Mouse (Mus musculus) Patski (cell line): ENCODE data around the gene Slc24a2. TPM values are rescaled to one million over a fixed set of nuclear protein-coding genes. Genes with fewer than 3 reads are reported as not detected.
A peak's percentile ranks its signal among the peaks of the same experiment; 100 is the strongest.

ENCODE experiments used
- ATAC-seq: fragments of 100-300 bp; one replicate; pipeline ENCODE4 v1.8.0; 2021
- CTCF ChIA-PET: fragments of 350-600 bp; sonication (Branson Sonifier 250); formaldehyde crosslinking; loops from one replicate; lab custom pipeline; 2022; ENCODE audit warnings: inconsistent platforms; lab: Charles Lee
- POLR2A ChIA-PET: fragments of 350-600 bp; sonication (Branson Sonifier 250); formaldehyde crosslinking; loops from one replicate; lab custom pipeline; 2022; ENCODE audit warnings: antibody characterized with exemption, inconsistent platforms; lab: Charles Lee
- DNase-seq: peaks from one replicate; pipeline ENCODE4 v3.0.0-alpha.2; 2011; ENCODE audit warnings: low read depth, low spot score
- H3K27me3 ChIP-seq: fragments of 371-371 bp; one replicate; pipeline ENCODE4 v1.5.1; 2021
- CTCF ChIP-seq: fragments of 100-300 bp; IDR thresholded peaks from one replicate; pipeline ENCODE4 v1.5.1; 2021
- in situ Hi-C: fragments of 300-500 bp; cut with MboI; formaldehyde crosslinking; loops from 3 replicates; pipeline ENCODE4 v1.11.1; 2018; ENCODE audit warnings: low pct_unique_long_range_greater_than_20kb, mixed read lengths
- polyA plus RNA-seq: library from polyadenylated mRNA; unstranded; gene quantifications from one replicate; pipeline ENCODE4 v1.2.3, GENCODE M21; 2021

Gene Slc24a2
- polyA plus RNA-seq, 1 experiment from 2014 or later, result not detected

DNA sequence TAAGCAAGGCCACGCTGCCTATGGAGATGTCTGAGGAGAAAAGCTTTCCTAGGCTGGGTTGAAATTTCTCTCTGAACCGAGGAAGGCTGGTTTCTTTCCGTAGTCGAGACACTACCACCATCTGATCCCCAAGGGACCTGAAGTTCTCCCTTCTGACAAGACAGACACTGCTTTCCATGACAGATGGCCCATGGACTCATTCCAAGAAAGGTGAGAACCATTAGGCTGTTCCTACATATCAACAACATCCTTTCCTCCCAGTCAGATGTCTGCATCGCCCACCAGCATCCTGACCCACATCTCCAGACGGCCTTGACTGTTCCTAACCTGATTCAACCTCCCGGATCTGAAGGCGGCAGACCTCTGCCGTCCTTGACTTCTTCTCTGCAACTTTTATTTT is 187.0 kb downstream of the Slc24a2 start:
- no peak for TF ChIP-seq CTCF
- in situ Hi-C loops, result no loop called here
- no peak for DNase-seq
- H3K27me3 ChIP-seq, result no peaks in the 10 kb centered on the region
- POLR2A ChIA-PET, result no interaction called here
- CTCF ChIA-PET, result no interaction called here
- no peak for ATAC-seq

DNA sequence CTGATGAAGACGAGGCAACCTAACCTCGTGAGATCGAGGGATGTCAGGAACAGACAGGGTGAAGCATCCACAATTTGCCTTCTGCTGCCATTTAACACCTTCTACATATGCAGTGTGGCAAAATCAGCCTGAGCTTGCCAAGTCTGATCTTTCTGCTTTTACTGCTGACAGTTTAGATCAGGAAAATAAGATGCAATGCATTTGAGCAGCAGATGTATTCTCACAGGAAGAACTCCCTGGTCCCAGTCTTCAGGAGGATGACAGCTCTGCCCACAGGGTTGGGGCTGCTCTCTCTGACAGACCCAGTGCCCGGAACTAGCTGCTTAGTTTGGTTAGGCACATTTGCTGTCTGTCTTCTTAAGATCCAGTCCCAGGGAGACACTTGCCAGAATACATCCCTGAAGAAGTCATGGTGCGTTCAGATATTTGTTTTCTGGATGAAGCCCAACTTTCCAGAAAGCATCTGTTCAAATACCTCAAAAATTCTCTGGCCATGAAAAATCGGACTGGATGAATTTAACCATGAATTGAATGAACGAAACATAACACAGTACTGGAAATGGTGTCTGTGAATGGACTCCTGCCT is 188.8 kb downstream of the Slc24a2 start:
- ChIA-PET CTCF (no interaction called here), POLR2A (no interaction called here)
- in situ Hi-C loops, result no loop called here
- no peak for ATAC-seq
- H3K27me3 ChIP-seq, result no peaks in the 10 kb centered on the region
- TF ChIP-seq CTCF, result no peak
- DNase-seq, result no peak

GRCm38 (mm10) chr4:87037592-87037991 is 192.7 kb downstream of the Slc24a2 start:
- ATAC-seq (no peak), DNase-seq (no peak)
- peak; percentile 24 for TF ChIP-seq CTCF
- H3K27me3 ChIP-seq, result no peaks in the 10 kb centered on the region
- ChIA-PET POLR2A (interaction anchor here (0.6 kb wide), 1 partner anchor 368 kb away, joined by 5 read pairs; no protein-coding TSS in a partner anchor), CTCF (no interaction called here)
- in situ Hi-C loops, result no loop called here

DNA sequence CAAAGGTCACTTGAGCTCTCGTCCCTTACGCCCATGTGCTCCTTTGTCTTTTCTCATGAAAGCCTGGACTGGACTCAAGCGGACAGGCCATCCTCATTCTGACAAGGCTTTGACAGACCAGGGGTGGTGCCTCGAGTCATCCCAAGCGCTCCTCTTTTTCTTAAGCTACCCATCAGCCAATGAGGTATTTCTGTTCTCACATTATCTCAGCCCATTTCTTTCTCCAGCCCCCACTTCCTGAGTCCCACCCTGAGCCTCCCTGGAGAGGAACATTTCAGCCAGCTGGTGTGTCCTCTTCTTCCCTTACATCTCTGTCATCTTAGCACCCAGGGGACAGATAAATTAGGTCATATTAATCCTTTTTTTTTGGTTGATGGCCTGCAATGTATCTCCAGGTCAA is 193.8 kb downstream of the Slc24a2 start:
- in situ Hi-C loops, result no loop called here
- CTCF ChIA-PET, result no interaction called here
- H3K27me3 ChIP-seq, result no peaks in the 10 kb centered on the region
- TF ChIP-seq CTCF, result no peak
- DNase-seq (no peak), ATAC-seq (no peak)
- POLR2A ChIA-PET, result no interaction called here

- no peaks in the 10 kb centered on the region for H3K27me3 ChIP-seq
- ATAC-seq, result no peak
- TF ChIP-seq CTCF, result no peak
- no peak for DNase-seq
- CTCF ChIA-PET, result no interaction called here
- POLR2A ChIA-PET, result no interaction called here
- in situ Hi-C loops, result no loop called here
Measured at GRCm38 (mm10) chr4:87035701-87036100, 194.6 kb downstream of the Slc24a2 start.

GRCm38 (mm10) chr4:87032632-87033031 is 197.6 kb downstream of the Slc24a2 start:
- DNase-seq, result no peak
- no peak for TF ChIP-seq CTCF
- in situ Hi-C loops, result no loop called here
- CTCF ChIA-PET, result no interaction called here
- ATAC-seq, result no peak
- H3K27me3 ChIP-seq, result no peaks in the 10 kb centered on the region
- POLR2A ChIA-PET, result no interaction called here

- no peak for ATAC-seq
- ChIA-PET POLR2A (interaction anchor here (0.7 kb wide), 1 partner anchor 1880 kb away, joined by 4 read pairs; no protein-coding TSS in a partner anchor), CTCF (no interaction called here)
- DNase-seq, result no peak
- in situ Hi-C loops, result no loop called here
- no peak for TF ChIP-seq CTCF
- no peaks in the 10 kb centered on the region for H3K27me3 ChIP-seq
Measured at GRCm38 (mm10) chr4:87031076-87031475, 199.2 kb downstream of the Slc24a2 start.

DNA sequence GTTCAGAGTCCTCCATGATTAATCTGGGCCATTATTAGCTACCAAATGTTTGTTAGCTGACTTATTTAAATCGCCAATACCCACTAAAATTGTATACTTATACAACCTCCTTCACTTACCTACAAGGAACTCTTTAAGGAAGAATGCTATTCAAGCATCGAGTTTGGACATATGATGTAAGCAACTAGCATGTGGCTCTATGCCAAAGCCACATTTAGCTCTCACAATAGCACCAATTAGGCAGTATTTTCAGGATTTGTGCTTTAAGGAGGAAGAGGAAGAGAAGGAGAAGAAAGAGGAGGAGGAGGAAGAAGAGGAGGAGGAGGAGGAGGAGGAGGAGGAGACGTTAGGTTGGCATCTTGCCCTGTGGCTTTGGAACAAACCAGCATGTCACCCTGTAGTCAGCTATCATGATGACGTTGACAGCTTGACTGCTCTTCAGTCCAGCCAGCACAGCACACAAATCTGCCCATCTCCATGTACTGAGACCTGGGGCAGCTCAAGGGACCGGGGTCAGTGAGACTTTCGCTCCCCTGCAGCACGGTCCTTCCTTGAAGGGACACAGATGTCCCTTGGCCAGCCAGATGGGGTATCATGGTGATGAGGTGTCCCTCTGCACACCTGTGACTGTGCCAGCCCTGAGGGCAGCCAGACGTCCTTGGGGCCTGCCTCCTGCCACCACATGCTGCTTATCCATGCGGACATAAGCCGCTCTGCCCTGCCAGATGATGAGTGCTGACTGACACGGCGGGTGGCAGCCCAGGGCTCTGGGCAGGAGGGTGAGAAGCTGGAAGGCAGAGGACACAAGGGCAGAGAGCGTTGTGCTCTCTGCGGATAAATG is 203.7 kb downstream of the Slc24a2 start:
- TF ChIP-seq CTCF, result no peak
- ChIA-PET POLR2A (no interaction called here), CTCF (no interaction called here)
- DNase-seq (no peak), ATAC-seq (no peak)
- in situ Hi-C loops, result no loop called here
- H3K27me3 ChIP-seq, result no peaks in the 10 kb centered on the region

DNA sequence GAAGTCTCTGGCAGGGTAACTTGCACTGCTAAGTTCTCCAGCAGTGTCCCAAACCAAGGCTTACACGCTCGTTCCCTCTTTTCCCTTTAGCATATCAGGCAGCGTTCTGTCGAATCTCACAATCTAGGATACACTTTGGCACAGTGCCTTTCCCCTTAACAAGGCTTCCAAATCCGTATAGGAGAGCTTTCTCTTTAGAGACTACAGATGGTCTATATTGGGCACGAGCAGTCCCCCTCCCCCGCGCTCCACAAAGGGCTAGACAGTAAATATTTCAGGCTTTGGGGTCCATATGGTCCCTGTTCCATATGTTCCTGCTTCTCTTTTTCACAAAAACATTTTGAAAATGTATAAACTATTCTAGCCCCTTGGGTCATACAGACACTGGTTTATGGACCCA is 205.7 kb downstream of the Slc24a2 start:
- H3K27me3 ChIP-seq, result no peaks in the 10 kb centered on the region
- ChIA-PET POLR2A (no interaction called here), CTCF (no interaction called here)
- ATAC-seq (no peak), DNase-seq (no peak)
- TF ChIP-seq CTCF, result no peak
- in situ Hi-C loops, result no loop called here

- DNase-seq, result no peak
Measured at GRCm38 (mm10) chr4:87021542-87021941, 208.7 kb downstream of the Slc24a2 start.

DNA sequence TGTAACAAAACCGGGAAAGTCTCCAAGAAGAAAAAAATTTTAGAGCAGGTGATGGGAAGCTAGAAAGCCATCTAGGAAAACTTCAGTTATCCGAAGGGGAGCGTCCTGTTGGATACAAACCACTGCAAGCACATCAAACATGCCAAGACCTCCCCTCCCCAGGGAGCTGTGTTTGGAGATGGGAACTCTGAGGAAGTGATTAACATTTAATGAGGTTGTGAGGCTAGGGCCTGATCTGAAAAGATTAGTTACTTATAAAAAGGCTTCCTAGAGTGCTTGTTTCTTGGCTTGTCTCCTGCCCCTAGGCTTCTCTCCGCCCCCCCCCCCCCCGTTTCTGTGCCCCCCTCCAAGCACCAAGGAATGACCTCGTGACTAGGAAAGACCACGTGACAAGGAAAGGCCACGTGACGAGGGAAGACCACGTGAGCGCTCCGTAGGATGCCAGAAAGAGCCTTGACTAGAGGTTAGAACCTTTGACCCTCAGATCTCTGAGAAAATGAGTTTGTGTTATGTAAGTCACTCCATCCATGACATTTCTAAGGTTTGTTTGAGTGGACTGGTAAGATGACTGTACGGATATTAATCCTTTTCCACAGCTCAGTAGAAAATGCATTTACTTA is 210.7 kb downstream of the Slc24a2 start:
- in situ Hi-C loops, result no loop called here
- CTCF ChIA-PET, result no interaction called here
- ATAC-seq, result no peak

More at GRCm38 (mm10) chr4:87021542-87021941, 208.7 kb downstream of the Slc24a2 start:
- ChIA-PET CTCF (no interaction called here), POLR2A (no interaction called here)
- TF ChIP-seq CTCF, result no peak
- ATAC-seq, result no peak
- in situ Hi-C loops, result no loop called here
- H3K27me3 ChIP-seq, result no peaks in the 10 kb centered on the region

More for the DNA sequence above, 210.7 kb downstream of the Slc24a2 start:
- H3K27me3 ChIP-seq, result no peaks in the 10 kb centered on the region
- no peak for TF ChIP-seq CTCF
- POLR2A ChIA-PET, result no interaction called here
- DNase-seq, result no peak
